Mouse (Mus musculus): Measurements from ENCODE around the gene Gm960. TPM values are rescaled to one million over a fixed set of nuclear protein-coding genes. Genes with fewer than 3 reads are reported as not detected.

The Gm960 gene
- total RNA-seq, 2 experiments from 2014 or later, result 3.7 to 4.5 TPM

DNA sequence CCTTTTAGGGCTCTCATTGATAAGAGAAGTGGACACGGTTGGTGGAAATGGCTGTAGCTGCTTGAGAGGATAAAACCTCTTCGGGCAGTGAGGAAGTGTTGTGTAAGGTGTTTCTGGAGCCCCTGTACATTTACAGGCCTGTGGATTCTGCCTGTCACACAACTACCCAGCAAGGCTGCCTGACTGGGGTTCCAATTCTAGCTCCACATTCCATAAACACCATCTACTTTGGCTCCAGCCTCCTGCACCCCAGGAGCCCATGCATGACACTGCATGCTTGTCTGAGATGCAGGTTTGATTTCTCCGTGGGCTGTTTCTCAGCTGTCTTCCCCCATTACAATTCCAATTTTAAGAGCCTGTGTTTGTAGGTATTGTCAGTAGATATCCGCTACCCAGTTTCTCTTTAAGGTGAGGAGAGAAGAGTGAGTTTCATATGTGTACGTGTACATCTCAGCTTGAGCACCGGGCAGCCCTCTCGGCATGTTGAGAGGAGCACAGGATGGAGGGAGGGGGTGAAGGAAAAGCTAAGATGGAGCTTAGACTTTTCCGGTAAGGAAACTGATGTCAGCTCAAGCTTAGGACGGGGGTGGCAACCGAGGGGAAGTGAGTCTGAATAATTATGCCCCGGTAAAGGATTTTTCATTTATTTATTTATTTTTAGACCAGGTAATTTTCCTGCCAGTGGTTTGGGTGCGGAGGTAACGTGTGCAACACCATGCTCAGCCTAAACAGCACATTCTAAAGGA is 14.5 kb upstream of the Gm960 start:
- intact Hi-C loops (cut with DNase I), result loop anchor here (5.0 kb wide), 1 partner anchor 66 kb away; no protein-coding TSS in a partner anchor

GRCm38 (mm10) chr19:4712156-4712780 is 13.8 kb upstream of the Gm960 start:
- intact Hi-C loops (cut with DNase I), result loop anchor here (5.0 kb wide), 1 partner anchor 65 kb away; no protein-coding TSS in a partner anchor
- DNase-seq, result peak; percentile 39

More for the DNA sequence above, 14.5 kb upstream of the Gm960 start:
- no peak for DNase-seq

GRCm38 (mm10) chr19:4711601-4712155 is 13.2 kb upstream of the Gm960 start:
- DNase-seq, result peak; percentile 75
- intact Hi-C loops (cut with DNase I), result loop anchor here (5.0 kb wide), 1 partner anchor 64 kb away; no protein-coding TSS in a partner anchor

- no peak for DNase-seq
- intact Hi-C loops (cut with DNase I), result loop anchor here (5.0 kb wide), 1 partner anchor 64 kb away; no protein-coding TSS in a partner anchor
Observed at GRCm38 (mm10) chr19:4711098-4711600, 12.7 kb upstream of the Gm960 start, which contains the start of gene Sptbn2. Gene Sptbn2, plus strand, starts transcription at chr19:4711167.

DNA sequence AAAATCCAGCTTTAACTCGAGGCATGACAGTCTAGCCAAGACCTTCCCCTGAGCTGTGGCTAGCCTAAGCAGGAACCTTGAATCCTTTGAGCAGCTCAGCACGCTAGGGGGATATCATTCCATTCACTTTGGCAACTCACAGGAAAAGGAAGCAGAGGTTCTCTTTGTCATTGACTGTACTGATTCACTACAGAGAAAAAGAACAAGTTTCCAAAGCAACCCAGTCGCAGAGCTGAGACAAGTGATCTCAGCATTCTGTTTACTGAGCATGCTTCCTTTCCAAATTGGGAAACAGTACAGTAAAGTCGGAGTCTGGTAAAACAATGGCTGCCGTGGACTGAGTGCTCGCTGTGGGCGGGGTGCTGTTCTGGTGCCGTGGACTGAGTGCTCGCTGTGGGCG is 10.3 kb upstream of the Gm960 start:
- DNase-seq, result no peak
- intact Hi-C loops (cut with DNase I), result no loop called here

DNA sequence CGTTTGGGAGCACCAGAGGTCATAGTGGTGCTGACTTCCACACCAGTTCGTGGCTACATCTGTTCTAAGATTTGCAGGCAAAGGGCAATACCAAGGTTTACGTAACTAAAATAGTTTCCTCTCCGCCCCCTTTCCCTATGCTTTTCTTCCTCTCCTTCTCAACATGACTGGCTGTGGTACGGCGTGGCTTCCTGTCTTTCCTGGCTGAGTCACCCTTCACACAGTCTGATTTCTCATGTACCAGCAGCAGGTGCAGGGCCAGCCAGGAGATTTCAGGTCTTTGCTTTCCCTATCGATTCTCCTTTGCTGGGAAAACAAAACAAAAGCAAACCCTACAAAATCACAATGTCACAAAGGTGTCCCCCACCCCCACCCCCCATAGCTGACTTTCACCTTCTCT is 2.8 kb upstream of the Gm960 start:
- DNase-seq, result no peak
- intact Hi-C loops (cut with DNase I), result no loop called here

GRCm38 (mm10) chr19:4700656-4701055 is 2.2 kb upstream of the Gm960 start:
- intact Hi-C loops (cut with DNase I), result no loop called here
- DNase-seq, result no peak

GRCm38 (mm10) chr19:4699821-4700220 is 1.4 kb upstream of the Gm960 start:
- DNase-seq, result no peak
- intact Hi-C loops (cut with DNase I), result no loop called here

GRCm38 (mm10) chr19:4698856-4699255 is 388 bp upstream of the Gm960 start:
- intact Hi-C loops (cut with DNase I), result no loop called here

GRCm38 (mm10) chr19:4697721-4698120 is 747 bp downstream of the Gm960 start:
- intact Hi-C loops (cut with DNase I), result no loop called here
- DNase-seq, result no peak

More at GRCm38 (mm10) chr19:4698856-4699255, 388 bp upstream of the Gm960 start:
- DNase-seq, result no peak

DNA sequence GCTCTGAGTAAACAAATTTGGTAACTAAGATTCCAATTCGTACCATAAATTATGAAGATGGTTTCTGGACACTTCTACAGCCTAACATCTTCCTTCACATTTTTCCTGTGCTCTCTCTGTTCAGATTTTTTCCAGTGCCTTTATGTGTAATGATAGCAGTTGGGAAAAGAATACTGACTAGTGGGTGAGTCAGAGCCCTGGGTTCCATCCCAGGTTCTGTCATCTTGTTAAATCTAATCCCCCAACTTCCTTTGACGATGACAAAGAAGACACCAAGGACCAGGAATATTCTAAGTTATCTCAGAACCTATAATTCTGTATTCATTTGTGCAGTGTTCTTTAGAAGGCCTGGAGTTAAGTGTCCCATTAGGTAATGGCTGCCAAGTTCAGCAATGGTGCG is 1.3 kb downstream of the Gm960 start:
- DNase-seq, result no peak
- intact Hi-C loops (cut with DNase I), result no loop called here

- intact Hi-C loops (cut with DNase I), result no loop called here
Observed at GRCm38 (mm10) chr19:4694346-4694745, 4.1 kb downstream of the Gm960 start.

GRCm38 (mm10) chr19:4672401-4672800 is 26.1 kb downstream of the Gm960 start:
- intact Hi-C loops (cut with DNase I), result no loop called here
- DNase-seq, result no peak

More at GRCm38 (mm10) chr19:4694346-4694745, 4.1 kb downstream of the Gm960 start:
- DNase-seq, result no peak

- intact Hi-C loops (cut with DNase I), result no loop called here
- DNase-seq, result no peak
Observed at GRCm38 (mm10) chr19:4670776-4671175, 27.7 kb downstream of the Gm960 start.

DNA sequence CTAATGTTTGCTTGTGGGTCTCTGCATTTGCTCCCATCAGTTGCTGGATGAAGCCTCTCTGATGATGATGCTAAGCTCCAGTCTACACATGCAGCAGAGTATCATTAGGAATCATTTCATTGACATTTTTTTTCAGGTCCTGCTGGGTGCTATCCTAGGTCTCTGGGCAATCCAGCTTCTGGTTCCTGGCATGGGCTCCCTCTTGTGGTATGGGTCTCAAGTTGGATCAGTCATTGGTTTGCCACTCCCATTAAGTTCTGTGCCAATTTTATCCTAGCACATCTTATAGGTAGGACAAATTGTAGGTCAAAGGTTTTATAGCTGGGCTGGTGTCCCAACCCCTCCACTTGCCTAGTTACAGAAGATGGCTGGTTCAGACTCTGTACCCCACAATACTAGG is 31.7 kb downstream of the Gm960 start:
- intact Hi-C loops (cut with DNase I), result no loop called here
- DNase-seq, result no peak

GRCm38 (mm10) chr19:4658156-4658555 is 40.3 kb downstream of the Gm960 start:
- DNase-seq, result no peak
- intact Hi-C loops (cut with DNase I), result no loop called here

- intact Hi-C loops (cut with DNase I), result loop anchor here (5.0 kb wide), 1 partner anchor 65 kb away; the partner anchor contains the start of gene Sptbn2
- DNase-seq, result no peak
Observed at GRCm38 (mm10) chr19:4646917-4647492, 51.5 kb downstream of the Gm960 start.

DNA sequence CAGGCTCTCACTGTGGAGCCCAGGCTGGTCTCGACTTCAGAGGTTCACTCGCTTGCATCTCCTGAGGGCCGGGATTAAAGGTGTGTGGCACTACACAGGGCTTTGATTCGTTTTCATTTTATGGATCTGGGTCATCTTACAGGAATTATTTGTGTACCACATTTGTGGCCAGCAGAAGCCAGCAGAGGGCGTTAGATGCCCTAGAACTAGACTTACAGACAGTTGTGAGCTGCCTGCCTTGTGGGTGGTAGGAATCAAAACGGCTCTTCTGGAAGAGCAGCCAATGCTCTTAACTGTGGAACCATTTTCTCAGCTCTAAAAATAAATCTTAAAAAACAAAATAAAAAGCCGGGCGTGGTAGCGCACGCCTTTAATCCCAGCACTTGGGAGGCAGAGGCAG is 54.2 kb downstream of the Gm960 start:
- intact Hi-C loops (cut with DNase I), result no loop called here
- DNase-seq, result peak; percentile 62

GRCm38 (mm10) chr19:4635986-4636385 is 62.5 kb downstream of the Gm960 start:
- intact Hi-C loops (cut with DNase I), result no loop called here
- DNase-seq, result no peak

DNA sequence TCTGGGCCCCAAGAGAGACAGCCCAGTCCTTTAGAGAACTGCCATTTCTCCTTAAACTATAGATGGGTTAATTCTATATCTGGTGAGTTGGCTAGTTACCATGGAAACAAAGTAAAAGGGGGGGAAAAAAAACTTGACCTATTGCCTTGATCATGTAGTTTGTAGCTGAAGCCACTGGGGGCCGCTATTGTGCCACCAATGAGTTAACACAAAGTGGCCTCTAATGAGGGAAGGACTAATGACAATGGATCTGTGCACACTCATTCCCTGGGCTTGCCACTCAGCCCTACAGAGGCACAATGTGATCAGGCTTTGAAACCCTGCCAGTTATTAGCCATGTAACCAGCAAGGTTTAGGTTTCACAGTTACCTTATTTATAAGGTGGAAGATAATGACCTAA is 69.6 kb downstream of the Gm960 start:
- intact Hi-C loops (cut with DNase I), result loop anchor here (5.0 kb wide), 2 partner anchors 93 to 113 kb away; no protein-coding TSS in a partner anchor

More for the DNA sequence above, 69.6 kb downstream of the Gm960 start:
- DNase-seq, result peak; percentile 83
